Mouse (Mus musculus): ENCODE measurements around the gene Ssu72. TPM values are rescaled to one million over a fixed set of nuclear protein-coding genes. Genes with fewer than 3 reads are reported as not detected.
"Not testable (repeated sequence)": the region's sequence is repeated elsewhere in the genome, so short reads cannot be mapped to it uniquely, and the experiment has no call there.

Ssu72 gene
- 167 and 169 TPM in 2 replicates for polyA plus RNA-seq (2016; fragmentation: Nextera tagmentation; extraction: Ambion mirVana)

GRCm38 (mm10) chr4:155704721-155705591, at the start of gene Ssu72:
Ssu72 (plus strand) TSS chr4:155704800.
- Histone ChIP-seq H3K27me3 (ENCODE audit: low read depth, poor library complexity, severe bottlenecking) (no peaks in the 10 kb centered on the region), H3K4me1 (peaks cover 19% of the 10 kb centered on the region), H3K4me3 (peak within 1 kb of the TSS; percentile 100), H3K27ac (replicated peaks) (peak within 1 kb of the TSS; percentile 93), H3K9me3 (replicated peaks) (no peaks in the 10 kb centered on the region), H3K36me3 (peaks cover 4% of the 10 kb centered on the region; the same call in 1 of the 2 replicates)
- peak; percentile 95 for DNase-seq (ENCODE audit: low spot score)
- WGBS, result under 1% methylated on average over 83 of the region's 83 CpGs

- Histone ChIP-seq H3K9me3 (replicated peaks) (no peaks in the 10 kb centered on the region), H3K36me3 (peaks cover 45% of the 10 kb centered on the region), H3K4me1 (peaks cover 37% of the 10 kb centered on the region), H3K4me3 (no peak overlapping the region), H3K27me3 (ENCODE audit: low read depth, poor library complexity, severe bottlenecking) (peaks cover 64% of the 10 kb centered on the region), H3K27ac (replicated peaks) (no peak overlapping the region)
- WGBS, result 87% methylated on average over 13 of the region's 13 CpGs
- no peak for DNase-seq (ENCODE audit: low spot score)
Measured at GRCm38 (mm10) chr4:155656214-155656751, 48.3 kb upstream of the Ssu72 start.

- Histone ChIP-seq H3K4me1 (peaks cover 16% of the 10 kb centered on the region), H3K4me3 (no peak overlapping the region), H3K27ac (replicated peaks) (no peak overlapping the region), H3K9me3 (replicated peaks) (no peaks in the 10 kb centered on the region), H3K36me3 (peaks cover 40% of the 10 kb centered on the region), H3K27me3 (ENCODE audit: low read depth, poor library complexity, severe bottlenecking) (peaks cover 37% of the 10 kb centered on the region)
- no peak for DNase-seq (ENCODE audit: low spot score)
- 95% methylated on average over 10 of the region's 10 CpGs for WGBS
Measured at GRCm38 (mm10) chr4:155658961-155659360, 45.6 kb upstream of the Ssu72 start.

GRCm38 (mm10) chr4:155660641-155661040, 44.0 kb upstream of the Ssu72 start:
- H3K36me3 ChIP-seq, result peaks cover 43% of the 10 kb centered on the region
- no peaks in the 10 kb centered on the region for H3K9me3 ChIP-seq (replicated peaks)
- H3K4me3 ChIP-seq, result no peak overlapping the region
- no peaks in the 10 kb centered on the region for H3K4me1 ChIP-seq
- no peak overlapping the region for H3K27ac ChIP-seq (replicated peaks)
- peaks cover 20% of the 10 kb centered on the region for H3K27me3 ChIP-seq (ENCODE audit: low read depth, poor library complexity, severe bottlenecking)
- 93% methylated on average over 12 of the region's 12 CpGs for WGBS
- DNase-seq (ENCODE audit: low spot score), result no peak

DNA sequence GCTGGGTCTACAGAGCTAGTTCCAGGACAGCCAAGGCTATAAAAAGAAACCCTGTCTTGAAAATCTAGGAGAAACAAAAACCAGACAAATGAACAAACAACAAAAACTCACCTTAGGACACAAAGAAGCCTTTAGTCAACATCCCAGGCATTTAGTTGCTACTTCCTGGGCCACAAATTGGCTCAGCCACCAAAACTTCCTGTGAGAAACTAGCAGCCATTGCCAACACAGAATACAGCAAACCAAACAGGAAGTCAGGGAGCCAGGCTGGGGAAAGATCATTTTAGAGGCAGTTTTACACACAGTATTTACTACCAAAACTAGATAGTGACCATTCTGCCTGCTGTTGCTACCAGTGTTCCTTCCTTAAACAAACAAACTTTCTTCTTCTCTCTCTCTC, 37.7 kb upstream of the Ssu72 start:
- no peaks in the 10 kb centered on the region for H3K9me3 ChIP-seq (replicated peaks)
- H3K27ac ChIP-seq (replicated peaks), result no peak overlapping the region
- no peak for DNase-seq (ENCODE audit: low spot score)
- no peak overlapping the region for H3K4me3 ChIP-seq
- peaks cover 13% of the 10 kb centered on the region for H3K4me1 ChIP-seq
- no peaks in the 10 kb centered on the region; the same call in 1 of the 2 replicates for H3K27me3 ChIP-seq (ENCODE audit: low read depth, poor library complexity, severe bottlenecking)
- peaks cover 6% of the 10 kb centered on the region; the same call in 1 of the 2 replicates for H3K36me3 ChIP-seq

DNA sequence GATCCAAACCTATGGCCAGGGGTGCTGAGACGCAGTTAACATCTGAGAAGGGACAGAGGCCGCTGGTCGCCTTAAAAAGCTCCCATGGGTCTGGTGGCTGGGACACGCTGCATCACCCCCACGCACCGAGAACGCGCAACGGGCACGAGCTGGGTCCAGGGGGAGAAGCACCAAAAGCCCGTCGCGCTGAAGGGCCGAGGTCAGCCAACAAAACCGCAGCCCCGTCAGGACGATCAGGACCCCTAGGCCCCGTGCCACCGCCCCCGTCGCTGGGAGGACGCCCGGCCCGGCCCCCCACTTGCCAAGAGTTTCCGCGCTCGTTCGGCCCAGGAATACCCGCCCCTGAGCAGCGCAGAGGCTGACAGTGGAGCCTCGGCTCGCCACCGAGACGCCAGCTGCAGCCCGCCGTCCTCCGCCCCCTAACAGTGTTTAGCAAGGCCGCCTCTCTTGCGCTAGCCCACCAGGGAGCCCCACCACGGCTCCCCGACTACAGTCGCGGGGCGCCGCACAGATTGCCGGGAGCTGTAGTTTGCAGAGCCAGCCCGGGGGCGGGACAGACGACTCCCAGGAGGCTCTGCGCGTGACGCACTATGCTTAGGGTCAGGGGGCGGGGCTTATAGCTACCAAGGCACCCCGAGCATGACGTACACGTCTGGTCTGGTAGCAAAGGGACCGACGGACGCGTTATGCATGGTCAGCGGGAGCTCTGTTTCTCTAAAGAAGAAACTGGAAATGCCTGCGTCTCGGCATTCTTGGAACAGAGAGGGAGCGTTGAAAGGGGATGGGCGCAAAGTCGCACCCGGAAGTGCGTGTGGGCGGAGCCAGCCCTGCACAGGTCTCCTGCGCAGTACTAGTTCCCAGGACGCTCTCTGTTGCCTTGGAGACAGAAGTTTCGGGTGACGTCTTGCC, 35.7 kb upstream of the Ssu72 start, which contains the start of gene Mib2:
TSS of gene Mib2 (minus strand) at position 510 of the 909 bp plus-strand sequence.
- DNase-seq (ENCODE audit: low spot score), result peak; percentile 97
- H3K27ac ChIP-seq (replicated peaks), result peak within 1 kb of the TSS; percentile 81
- peaks cover 3% of the 10 kb centered on the region; the same call in 1 of the 2 replicates for H3K36me3 ChIP-seq
- peaks cover 13% of the 10 kb centered on the region for H3K4me1 ChIP-seq
- no peaks in the 10 kb centered on the region; the same call in 1 of the 2 replicates for H3K27me3 ChIP-seq (ENCODE audit: low read depth, poor library complexity, severe bottlenecking)
- H3K9me3 ChIP-seq (replicated peaks), result no peaks in the 10 kb centered on the region
- peak within 1 kb of the TSS; percentile 74 for H3K4me3 ChIP-seq
- WGBS, result under 1% methylated on average over 73 of the region's 73 CpGs

GRCm38 (mm10) chr4:155669598-155670075, 35.0 kb upstream of the Ssu72 start:
- H3K4me1 ChIP-seq, result peaks cover 13% of the 10 kb centered on the region
- WGBS, result 1% methylated on average over 8 of the region's 8 CpGs
- peaks cover 3% of the 10 kb centered on the region; the same call in 1 of the 2 replicates for H3K36me3 ChIP-seq
- H3K27ac ChIP-seq (replicated peaks), result 0 out of 2 replicates have a peak overlapping the region, but pooled peaks have one; percentile 6
- DNase-seq (ENCODE audit: low spot score), result no peak
- H3K27me3 ChIP-seq (ENCODE audit: low read depth, poor library complexity, severe bottlenecking), result no peaks in the 10 kb centered on the region; the same call in 1 of the 2 replicates
- no peaks in the 10 kb centered on the region for H3K9me3 ChIP-seq (replicated peaks)
- peak overlapping the region; percentile 74 for H3K4me3 ChIP-seq

DNA sequence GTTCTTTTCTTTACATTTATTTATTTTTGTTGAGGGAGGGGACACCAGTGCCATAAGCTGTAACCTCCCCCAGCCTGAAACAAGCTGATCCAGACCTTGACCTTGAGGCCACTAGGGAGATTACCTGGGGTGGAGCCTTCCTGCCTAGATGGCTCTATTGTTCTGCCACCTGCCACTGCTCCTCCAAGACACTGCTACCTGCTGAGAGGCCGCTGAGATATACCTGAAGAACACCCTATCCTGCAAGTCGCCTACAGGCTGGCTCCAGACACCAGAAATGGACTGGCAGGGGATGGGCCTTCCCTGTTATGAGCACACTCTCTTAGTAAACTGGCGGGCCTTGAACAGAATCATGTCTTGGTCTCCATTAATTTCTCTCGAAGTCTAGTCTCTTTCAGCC, 34.4 kb upstream of the Ssu72 start:
- H3K36me3 ChIP-seq; H3K9me3 ChIP-seq (replicated peaks); DNase-seq (ENCODE audit: low spot score); H3K27ac ChIP-seq (replicated peaks); H3K27me3 ChIP-seq (ENCODE audit: low read depth, poor library complexity, severe bottlenecking): not testable (repeated sequence)
- H3K4me1 ChIP-seq, result peaks cover 13% of the 10 kb centered on the region
- WGBS, result 49% methylated on average over 4 of the region's 4 CpGs
- 0 out of 2 replicates have a peak overlapping the region, but pooled peaks have one; percentile 74 for H3K4me3 ChIP-seq

DNA sequence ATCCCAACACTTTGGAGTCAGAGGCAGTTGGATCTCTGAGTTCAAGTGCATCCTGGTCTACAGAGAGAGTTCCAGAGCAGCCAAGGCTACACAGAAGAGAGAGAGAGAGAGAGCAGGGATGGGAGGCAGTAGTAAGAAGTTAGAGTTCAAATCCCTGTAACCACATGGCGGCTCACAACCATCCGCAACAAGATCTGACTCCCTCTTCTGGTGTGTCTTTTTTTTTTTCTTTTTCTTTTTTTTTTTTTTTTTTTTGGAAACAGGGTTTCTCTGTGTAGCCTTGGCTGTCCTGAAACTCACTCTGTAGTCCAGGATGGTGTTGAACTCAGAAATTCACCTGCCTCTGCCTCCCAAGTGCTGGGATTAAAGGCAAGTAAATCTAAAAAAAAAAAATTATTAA, 32.5 kb upstream of the Ssu72 start:
- 69% methylated on average over 2 of the region's 2 CpGs for WGBS
- Histone ChIP-seq H3K27ac (replicated peaks) (no peak overlapping the region), H3K4me3 (no peak overlapping the region), H3K27me3 (ENCODE audit: low read depth, poor library complexity, severe bottlenecking) (no peaks in the 10 kb centered on the region; the same call in 1 of the 2 replicates), H3K4me1 (peaks cover 13% of the 10 kb centered on the region), H3K9me3 (replicated peaks) (no peaks in the 10 kb centered on the region), H3K36me3 (no peaks in the 10 kb centered on the region)
- no peak for DNase-seq (ENCODE audit: low spot score)

DNA sequence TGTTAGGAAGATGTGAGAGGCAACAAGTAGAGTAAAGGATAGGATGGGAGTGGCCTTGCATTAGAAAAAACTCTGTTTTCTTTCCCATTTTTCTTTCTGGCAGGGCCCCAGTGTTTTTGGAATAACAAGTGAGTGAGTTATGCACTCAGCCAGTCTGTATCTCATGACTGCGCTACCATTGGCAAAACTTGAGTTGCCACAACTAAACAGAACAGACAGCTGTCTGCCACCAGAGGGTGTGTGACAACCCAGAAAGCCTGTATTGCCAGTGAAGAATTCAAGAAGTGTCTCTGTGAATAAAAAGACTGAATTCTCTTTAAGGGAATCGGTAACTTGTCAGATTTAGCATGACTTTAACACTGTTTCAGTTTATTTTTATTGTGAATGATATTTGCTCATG, 28.6 kb upstream of the Ssu72 start:
- no peaks in the 10 kb centered on the region for H3K36me3 ChIP-seq
- DNase-seq (ENCODE audit: low spot score), result no peak
- H3K4me3 ChIP-seq, result no peak overlapping the region
- H3K27me3 ChIP-seq (ENCODE audit: low read depth, poor library complexity, severe bottlenecking), result no peaks in the 10 kb centered on the region
- 88% methylated on average over 2 of the region's 2 CpGs for WGBS
- no peaks in the 10 kb centered on the region for H3K4me1 ChIP-seq
- no peak overlapping the region for H3K27ac ChIP-seq (replicated peaks)
- no peaks in the 10 kb centered on the region for H3K9me3 ChIP-seq (replicated peaks)

- H3K36me3 ChIP-seq; H3K4me3 ChIP-seq; H3K9me3 ChIP-seq (replicated peaks); H3K4me1 ChIP-seq; H3K27me3 ChIP-seq (ENCODE audit: low read depth, poor library complexity, severe bottlenecking); DNase-seq (ENCODE audit: low spot score); H3K27ac ChIP-seq (replicated peaks): not testable (repeated sequence)
- WGBS, result 90% methylated on average over 16 of the region's 19 CpGs
Measured at GRCm38 (mm10) chr4:155683670-155684277, 20.8 kb upstream of the Ssu72 start.

GRCm38 (mm10) chr4:155687764-155688163, 16.8 kb upstream of the Ssu72 start:
- H3K27ac ChIP-seq (replicated peaks); H3K4me3 ChIP-seq; H3K36me3 ChIP-seq; DNase-seq (ENCODE audit: low spot score); H3K4me1 ChIP-seq; H3K9me3 ChIP-seq (replicated peaks); H3K27me3 ChIP-seq (ENCODE audit: low read depth, poor library complexity, severe bottlenecking): not testable (repeated sequence)
- 91% methylated on average over 4 of the region's 4 CpGs for whole genome bisulfite sequencing

All from midbrain, embryonic 10.5 days (tissue).